Mouse (Mus musculus) liver, embryonic 18 days (tissue): Measurements from ENCODE around the gene Krtap1-5. TPM values are rescaled to one million over a fixed set of nuclear protein-coding genes. Genes with fewer than 3 reads are reported as not detected.

ENCODE experiments used
- polyA plus RNA-seq: library from polyadenylated mRNA; depleted of rRNA; stranded (reverse); fragments of >200 nt; gene quantifications from 2 replicates; pipeline ENCODE4 v1.2.3, GENCODE M21; 2012; rRNA removed

Gene Krtap1-5
- not detected in 2 replicates for polyA plus RNA-seq

DNA sequence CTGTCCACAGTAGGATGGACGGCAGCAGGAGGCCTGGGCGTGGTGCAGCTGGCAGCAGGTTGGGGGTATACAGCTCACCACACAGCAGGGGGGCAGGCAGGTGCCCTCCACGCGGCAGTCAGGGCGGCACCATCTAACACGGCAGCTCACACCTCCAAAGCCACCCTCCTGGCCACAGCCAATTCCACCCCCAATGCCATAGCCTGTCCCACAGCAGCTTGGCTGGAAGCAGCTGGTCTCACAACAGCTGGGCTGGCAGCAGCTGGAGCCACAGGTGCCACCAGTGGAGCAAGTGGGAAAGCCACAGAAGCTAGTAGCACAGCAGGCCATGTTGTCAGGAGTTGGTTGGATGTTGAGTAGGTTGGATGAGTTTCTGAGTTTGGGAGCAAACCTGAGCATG lies at the start of gene Krtap1-5:
TSS of gene Krtap1-5 (minus strand) at position 381 of the 400 bp plus-strand sequence.

GRCm38 (mm10) chr11:99628138-99628537 lies 47.3 kb upstream of the Krtap1-5 start, which contains the start of gene Krtap4-1:
Gene Krtap4-1 (minus strand): TSS chr11:99628238.

GRCm38 (mm10) chr11:99620335-99620734 lies 39.5 kb upstream of the Krtap1-5 start, which contains the start of gene Gm11562:
Gene Gm11562 (minus strand): TSS chr11:99620435.

GRCm38 (mm10) chr11:99614796-99615363 lies 34.1 kb upstream of the Krtap1-5 start, which contains the start of gene Krtap2-4:
Gene Krtap2-4 (minus strand): TSS chr11:99614846.

DNA sequence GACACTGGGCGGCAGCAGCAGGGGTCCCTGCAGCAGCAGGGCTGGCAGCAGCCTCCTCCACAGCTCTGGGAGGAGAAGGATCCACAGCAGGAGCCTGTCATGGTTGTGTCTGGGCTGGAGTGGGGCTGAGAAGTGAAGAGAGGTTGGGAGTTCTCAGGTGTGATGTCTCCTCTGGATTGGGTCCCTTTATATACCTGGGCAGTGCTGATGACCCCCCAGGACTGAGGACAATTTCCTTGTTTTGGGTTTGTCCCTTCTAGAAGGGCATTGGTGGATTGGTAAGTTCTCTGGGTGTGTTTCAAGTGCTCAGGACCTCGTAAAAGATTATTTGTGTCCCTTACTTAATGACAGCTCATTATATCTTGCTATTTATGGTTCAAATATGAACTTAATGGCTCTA lies 29.3 kb upstream of the Krtap1-5 start, which contains the start of gene Gm11937:
TSS of gene Gm11937 (minus strand) at position 101 of the 400 bp plus-strand sequence.

GRCm38 (mm10) chr11:99603208-99603607 lies 22.4 kb upstream of the Krtap1-5 start, which contains the start of gene Gm11938:
Gene Gm11938 (minus strand): TSS chr11:99603308.

GRCm38 (mm10) chr11:99597742-99598141 lies 16.9 kb upstream of the Krtap1-5 start, which contains the start of gene Krtap9-3:
Gene Krtap9-3 (minus strand): TSS chr11:99598105.

GRCm38 (mm10) chr11:99590981-99591380 lies 10.2 kb upstream of the Krtap1-5 start, which contains the start of gene Krtap1-3:
Gene Krtap1-3 (minus strand): TSS chr11:99591339.

DNA sequence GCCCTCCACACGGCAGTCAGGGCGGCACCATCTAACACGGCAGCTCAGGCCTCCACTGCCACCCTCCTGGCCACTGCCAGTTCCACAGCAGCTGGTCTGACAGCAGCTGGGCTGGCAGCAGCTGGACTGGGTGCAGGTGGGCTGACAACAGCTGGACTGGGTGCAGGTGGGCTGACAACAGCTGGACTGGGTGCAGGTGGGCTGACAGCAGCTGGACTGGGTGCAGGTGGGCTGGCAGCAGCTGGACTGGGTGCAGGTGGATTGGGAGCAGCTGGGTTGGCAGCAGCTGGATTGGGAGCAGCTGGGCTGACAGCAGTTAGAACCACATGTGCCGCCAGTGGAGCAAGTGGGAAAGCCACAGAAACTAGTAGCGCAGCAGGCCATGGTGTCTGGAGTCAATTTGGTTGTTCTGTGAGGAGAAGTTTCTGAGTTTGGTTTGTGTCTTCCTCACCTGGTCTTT lies 2.5 kb upstream of the Krtap1-5 start, which contains the start of gene Krtap1-4:
TSS of gene Krtap1-4 (minus strand) at position 410 of the 460 bp plus-strand sequence.

GRCm38 (mm10) chr11:99566530-99566929 lies 14.3 kb downstream of the Krtap1-5 start, which contains the start of gene Krtap3-1:
Gene Krtap3-1 (minus strand): TSS chr11:99566630.

GRCm38 (mm10) chr11:99559366-99559765 lies 21.4 kb downstream of the Krtap1-5 start, which contains the start of gene Gm11939:
Gene Gm11939 (minus strand): TSS chr11:99559466.

GRCm38 (mm10) chr11:99556753-99557152 lies 24.1 kb downstream of the Krtap1-5 start, which contains the start of gene Krtap3-2:
Gene Krtap3-2 (minus strand): TSS chr11:99556853.

GRCm38 (mm10) chr11:99550765-99551164 lies 30.1 kb downstream of the Krtap1-5 start, which contains the start of gene Krtap3-3:
Gene Krtap3-3 (minus strand): TSS chr11:99550865.

Other genes with a start within 250 kb of the Krtap1-5 start
- gene Krt26, start 243.1 kb downstream of the Krtap1-5 start, polyA plus RNA-seq, result not detected in 2 replicates
- gene Krt27, start 229.9 kb downstream of the Krtap1-5 start, polyA plus RNA-seq, result not detected in 2 replicates
- gene Krt28, start 206.1 kb downstream of the Krtap1-5 start, polyA plus RNA-seq, result not detected in 2 replicates
- gene Krt10, start 191.7 kb downstream of the Krtap1-5 start, polyA plus RNA-seq, result 1.5 and 1.7 TPM in 2 replicates
- 0.05 TPM in 1 of 2 replicates, not detected in the other for gene Krt12, start 158.8 kb downstream of the Krtap1-5 start, polyA plus RNA-seq
- gene Krt20, start 142.9 kb downstream of the Krtap1-5 start, polyA plus RNA-seq, result 12.1 and 18.7 TPM in 2 replicates
- gene Krt23, start 87.9 kb downstream of the Krtap1-5 start, polyA plus RNA-seq, result 4.7 and 5.5 TPM in 2 replicates
- gene Krt39, start 59.7 kb downstream of the Krtap1-5 start, polyA plus RNA-seq, result not detected in 2 replicates
- gene Krt40, start 37.9 kb downstream of the Krtap1-5 start, polyA plus RNA-seq, result not detected in 2 replicates
- gene Krtap3-3, start 30.2 kb downstream of the Krtap1-5 start, polyA plus RNA-seq, result not detected in 2 replicates
- not detected in 2 replicates for gene Krtap3-2, start 24.2 kb downstream of the Krtap1-5 start, polyA plus RNA-seq
- not detected in 2 replicates for gene Gm11939, start 21.6 kb downstream of the Krtap1-5 start, polyA plus RNA-seq
- gene Krtap3-1, start 14.4 kb downstream of the Krtap1-5 start, polyA plus RNA-seq, result not detected in 2 replicates
- gene Krtap1-4, start 2.6 kb upstream of the Krtap1-5 start, polyA plus RNA-seq, result not detected in 2 replicates
- gene Krtap1-3, start 10.3 kb upstream of the Krtap1-5 start, polyA plus RNA-seq, result not detected in 2 replicates
- gene Krtap9-3, start 17.1 kb upstream of the Krtap1-5 start, polyA plus RNA-seq, result not detected in 2 replicates
- not detected in 2 replicates for gene Gm11938, start 22.3 kb upstream of the Krtap1-5 start, polyA plus RNA-seq
- gene Gm11937, start 29.2 kb upstream of the Krtap1-5 start, polyA plus RNA-seq, result not detected in 2 replicates
- not detected in 2 replicates for gene Krtap2-4, start 33.8 kb upstream of the Krtap1-5 start, polyA plus RNA-seq
- not detected in 2 replicates for gene Gm11562, start 39.4 kb upstream of the Krtap1-5 start, polyA plus RNA-seq
- gene Krtap4-1, start 47.2 kb upstream of the Krtap1-5 start, polyA plus RNA-seq, result not detected in 2 replicates
- not detected in 2 replicates for gene Krtap4-2, start 54.1 kb upstream of the Krtap1-5 start, polyA plus RNA-seq
- gene Krtap4-7, start 63.1 kb upstream of the Krtap1-5 start, polyA plus RNA-seq, result not detected in 2 replicates
- gene Gm11555, start 69.2 kb upstream of the Krtap1-5 start, polyA plus RNA-seq, result not detected in 2 replicates
- gene Gm11563, start 77.9 kb upstream of the Krtap1-5 start, polyA plus RNA-seq, result not detected in 2 replicates
- not detected in 2 replicates for gene Krtap4-6, start 84.9 kb upstream of the Krtap1-5 start, polyA plus RNA-seq
- gene Gm14190, start 109.7 kb upstream of the Krtap1-5 start, polyA plus RNA-seq, result not detected in 2 replicates
- not detected in 2 replicates for gene Gm14180, start 153.3 kb upstream of the Krtap1-5 start, polyA plus RNA-seq
- not detected in 2 replicates for gene Gm11595, start 191.9 kb upstream of the Krtap1-5 start, polyA plus RNA-seq
- not detected in 2 replicates for gene Krtap4-8, start 199.7 kb upstream of the Krtap1-5 start, polyA plus RNA-seq
- not detected in 2 replicates for gene Krtap4-9, start 204.2 kb upstream of the Krtap1-5 start, polyA plus RNA-seq
- not detected in 2 replicates for gene Gm11596, start 212.5 kb upstream of the Krtap1-5 start, polyA plus RNA-seq
- not detected in 2 replicates for gene Gm11569, start 217.9 kb upstream of the Krtap1-5 start, polyA plus RNA-seq
- not detected in 2 replicates for gene Gm11554, start 223.4 kb upstream of the Krtap1-5 start, polyA plus RNA-seq
- not detected in 2 replicates for gene Krtap4-13, start 228.9 kb upstream of the Krtap1-5 start, polyA plus RNA-seq
- not detected in 2 replicates for gene Gm11564, start 234.7 kb upstream of the Krtap1-5 start, polyA plus RNA-seq